Mouse (Mus musculus): Measurements from ENCODE around the gene Rhox4g.
"Not testable (repeated sequence)": the region's sequence is repeated elsewhere in the genome, so short reads cannot be mapped to it uniquely, and the experiment has no call there.

Gene Rhox4g

DNA sequence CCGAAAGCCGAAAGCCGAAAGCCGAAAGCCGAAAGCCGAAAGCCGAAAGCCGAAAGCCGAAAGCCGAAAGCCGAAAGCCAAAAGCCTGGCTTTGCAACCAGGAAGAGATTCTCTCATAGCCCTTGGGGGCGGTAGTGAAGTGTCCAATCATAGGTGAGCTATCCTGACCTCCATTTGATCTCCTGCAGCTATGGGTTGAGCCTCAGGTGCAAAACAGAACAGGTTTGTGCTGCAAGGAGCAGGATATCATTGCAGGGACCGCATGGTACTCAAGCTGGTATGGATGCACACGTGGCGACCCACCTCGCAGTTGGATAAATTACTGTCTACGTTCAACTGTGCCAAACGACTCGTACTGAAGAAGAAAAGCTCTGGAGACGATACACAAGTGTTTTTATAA lies at the start of gene Rhox4g:
Gene Rhox4g (minus strand): TSS at position 101 of the 400 bp plus-strand sequence.
- DNase-seq: not testable (repeated sequence)

DNA sequence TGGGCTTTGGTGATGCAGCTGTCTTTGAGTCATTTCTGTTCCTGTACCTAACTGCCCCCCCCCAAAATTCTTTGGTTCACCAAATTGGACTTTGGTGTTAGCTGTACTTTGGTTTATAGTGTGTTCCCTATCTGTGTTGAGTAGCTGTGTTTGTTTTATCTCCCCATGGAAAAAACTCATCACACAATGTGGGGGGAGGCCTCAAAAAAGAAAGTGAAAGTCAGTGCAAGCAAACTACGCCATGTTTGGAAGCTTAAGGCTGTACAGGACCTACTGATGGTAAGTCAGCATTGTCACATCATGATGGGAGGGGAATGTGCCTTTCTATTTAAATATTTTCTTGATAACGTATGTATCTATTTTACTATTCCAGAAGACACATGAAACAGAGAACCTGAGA lies 41.1 kb upstream of the Rhox4g start:
- DNase-seq: no peak

DNA sequence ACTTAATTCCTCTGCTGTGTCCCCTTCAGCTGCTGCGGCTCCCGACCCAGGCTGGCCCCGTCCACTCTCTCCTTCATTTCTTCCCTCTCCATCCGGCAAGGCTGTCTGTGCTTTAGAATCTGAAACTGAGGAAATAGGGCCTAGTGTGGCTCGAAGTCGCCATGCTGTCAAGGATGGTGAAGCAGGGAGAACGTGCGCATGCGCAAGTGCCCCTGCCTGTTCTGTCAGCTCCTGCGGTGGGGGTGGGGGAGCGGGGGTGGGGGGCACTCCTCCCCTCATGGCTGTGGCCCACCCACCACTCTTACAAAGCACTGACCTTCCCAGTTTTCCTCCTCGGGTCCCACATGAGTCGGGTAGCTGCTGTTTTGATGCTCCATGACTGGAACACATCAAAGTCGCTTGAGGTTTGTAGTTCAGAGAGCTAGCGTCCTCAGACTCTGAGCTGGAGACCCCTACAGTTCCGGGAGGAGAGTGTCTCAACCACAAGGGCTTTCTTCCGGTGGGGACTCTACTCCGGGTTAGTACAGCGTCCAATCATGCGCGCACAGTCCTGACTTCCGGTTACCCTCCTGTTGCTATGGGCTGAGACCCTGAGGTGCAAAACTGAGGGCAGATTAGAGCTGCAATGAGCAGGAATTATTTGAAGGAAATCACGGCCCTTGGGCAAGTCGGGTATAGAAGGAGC lies 32.0 kb upstream of the Rhox4g start:
- DNase-seq: no peak

DNA sequence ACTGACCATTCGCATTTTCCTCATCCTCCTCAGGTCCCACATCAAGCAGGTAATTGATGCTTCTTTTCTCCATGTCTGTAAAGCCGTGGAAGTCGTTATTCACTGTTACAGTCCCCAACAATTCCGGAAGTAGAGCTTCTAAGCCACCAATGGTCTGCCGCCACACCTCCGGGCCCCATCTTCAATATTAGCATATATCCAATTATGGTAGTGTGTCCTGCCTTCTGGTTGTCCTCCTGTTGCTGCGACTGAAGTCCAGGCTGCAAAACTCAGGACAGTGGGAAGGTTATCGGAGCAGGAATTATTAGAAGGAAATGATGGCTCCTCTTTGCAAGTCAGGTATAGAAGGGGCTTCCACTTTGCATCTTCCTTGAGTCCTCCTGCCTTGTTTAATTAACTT lies 22.1 kb upstream of the Rhox4g start, which contains the start of gene Rhox2h:
Gene Rhox2h (minus strand): TSS at position 101 of the 400 bp plus-strand sequence.
- DNase-seq: not testable (repeated sequence)

DNA sequence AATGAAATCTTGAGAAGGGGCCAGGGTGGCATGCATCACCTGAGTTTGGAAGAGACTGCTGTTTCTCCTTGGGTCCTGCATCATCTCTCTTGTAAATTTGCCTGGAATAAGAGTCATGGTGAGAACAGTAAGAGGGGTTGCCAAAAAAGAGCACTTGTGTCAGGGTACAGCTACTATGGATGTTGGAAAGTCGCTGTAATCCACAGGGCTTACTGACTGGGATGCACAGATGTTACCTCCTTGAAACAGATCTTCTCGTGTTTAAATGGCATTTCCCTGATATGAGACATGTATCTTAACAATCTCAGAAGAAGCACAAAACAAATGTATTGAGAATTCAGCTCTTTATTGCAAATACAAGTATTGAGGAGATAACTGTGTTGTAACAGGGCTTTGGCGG lies 17.5 kb upstream of the Rhox4g start, which contains the start of gene Rhox3h:
Gene Rhox3h (minus strand): TSS at position 101 of the 400 bp plus-strand sequence.
- not testable (repeated sequence) for DNase-seq

DNA sequence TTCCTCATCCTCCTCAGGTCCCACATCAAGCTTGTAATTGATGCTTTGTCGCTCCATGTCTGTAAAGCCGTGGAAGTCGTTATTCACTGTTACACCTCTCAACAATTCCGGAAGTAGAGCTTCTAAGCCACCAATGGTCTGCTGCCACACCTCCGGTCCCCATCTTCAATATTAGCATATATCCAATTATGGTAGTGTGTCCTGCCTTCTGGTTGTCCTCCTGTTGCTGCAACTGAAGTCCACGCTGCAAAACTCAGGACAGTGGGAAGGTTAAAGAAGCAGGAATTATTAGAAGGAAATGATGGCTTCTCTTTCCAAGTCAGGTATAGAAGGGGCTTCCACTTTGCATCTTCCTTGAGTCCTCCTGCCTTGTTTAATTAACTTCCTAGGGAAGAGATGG lies 7.8 kb downstream of the Rhox4g start, which contains the start of gene Rhox2g:
Gene Rhox2g (minus strand): TSS at position 101 of the 400 bp plus-strand sequence.
- DNase-seq: not testable (repeated sequence)

DNA sequence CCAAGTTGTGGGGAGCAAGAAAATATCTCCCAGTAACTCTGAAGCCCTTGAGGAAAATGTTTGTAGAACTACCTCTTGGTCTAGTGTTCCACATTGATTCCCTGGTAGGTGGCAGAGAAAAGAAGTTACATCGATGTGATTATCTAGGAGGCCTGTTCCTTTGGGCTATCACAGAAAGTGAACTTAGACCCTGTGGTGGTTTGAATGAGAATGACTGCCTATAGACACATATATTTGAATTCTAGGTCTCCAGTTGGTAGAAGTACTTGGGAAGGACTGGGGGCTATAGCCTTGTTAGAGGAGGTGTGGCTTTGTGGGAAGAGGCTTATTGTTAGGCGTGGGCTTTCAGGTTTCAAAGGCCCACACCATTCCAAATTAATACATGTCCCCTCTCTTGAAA lies 22.6 kb downstream of the Rhox4g start, which contains the start of gene Rhox3g:
Gene Rhox3g (minus strand): TSS at position 101 of the 400 bp plus-strand sequence.
- DNase-seq: not testable (repeated sequence)

DNA sequence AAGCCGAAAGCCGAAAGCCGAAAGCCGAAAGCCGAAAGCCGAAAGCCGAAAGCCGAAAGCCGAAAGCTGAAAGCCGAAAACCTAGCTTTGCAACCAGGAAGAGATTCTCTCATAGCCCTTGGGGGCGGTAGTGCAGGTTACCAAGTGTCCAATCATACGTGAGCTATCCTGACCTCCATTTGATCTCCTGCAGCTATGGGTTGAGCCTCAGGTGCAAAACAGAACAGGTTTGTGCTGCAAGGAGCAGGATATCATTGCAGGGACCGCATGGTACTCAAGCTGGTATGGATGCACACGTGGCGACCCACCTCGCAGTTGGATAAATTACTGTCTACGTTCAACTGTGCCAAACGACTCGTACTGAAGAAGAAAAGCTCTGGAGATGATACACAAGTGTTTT lies 43.5 kb downstream of the Rhox4g start, which contains the start of gene Rhox4f:
Gene Rhox4f (minus strand): TSS at position 101 of the 400 bp plus-strand sequence.
- not testable (repeated sequence) for DNase-seq
